Mouse (Mus musculus): ENCODE results near the gene Ube2e2. TPM values are rescaled to one million over a fixed set of nuclear protein-coding genes. Genes with fewer than 3 reads are reported as not detected.

Ube2e2 gene
- polyA plus RNA-seq, 2 experiments: 69.7 to 82.7 TPM

- H3K4me2 ChIP-seq (replicated peaks; ENCODE audit: low read depth, low read length, severe bottlenecking): no peak overlapping the region
- no peak overlapping the region for H3K27ac ChIP-seq (replicated peaks; ENCODE audit: low read depth, low read length)
- DNase-seq (ENCODE audit: low spot score) (peak; percentile 40), ATAC-seq (ENCODE audit: low FRiP score, low read depth) (0 out of 2 replicates have a peak, but pooled peaks have one; percentile 62)
- TF ChIP-seq POLR2A (IDR thresholded peaks at IDR 0.05; ENCODE audit: borderline replicate concordance, extremely low read depth, insufficient read depth, insufficient read length): no peak
- no peaks in the 10 kb centered on the region for H3K9me3 ChIP-seq (ENCODE audit: control insufficient read depth, low read length)
- H3K4me3 ChIP-seq (replicated peaks; ENCODE audit: low read length): no peak overlapping the region
- no peaks in the 10 kb centered on the region for H3K4me1 ChIP-seq (ENCODE audit: control insufficient read depth, insufficient read depth, low read length)
- WGBS: 65% methylated on average over 6 of the region's 6 CpGs
- H3K27me3 ChIP-seq (ENCODE audit: control insufficient read depth, insufficient read depth, low read length): no peaks in the 10 kb centered on the region
- no peaks in the 10 kb centered on the region for H3K36me3 ChIP-seq (ENCODE audit: control insufficient read depth, insufficient read depth, low read length)
- H3K9ac ChIP-seq (ENCODE audit: low read depth, low read length, severe bottlenecking): no peak overlapping the region
Measured at GRCm38 (mm10) chr14:18759601-18760356, 134.3 kb downstream of the Ube2e2 start.

GRCm38 (mm10) chr14:18758595-18759532 is 135.2 kb downstream of the Ube2e2 start:
- peak; percentile 57; the same call in 1 of the 2 replicates for ATAC-seq (ENCODE audit: low FRiP score, low read depth)
- Histone ChIP-seq H3K27me3 (ENCODE audit: control insufficient read depth, insufficient read depth, low read length) (no peaks in the 10 kb centered on the region), H3K36me3 (ENCODE audit: control insufficient read depth, insufficient read depth, low read length) (no peaks in the 10 kb centered on the region), H3K4me1 (ENCODE audit: control insufficient read depth, insufficient read depth, low read length) (no peaks in the 10 kb centered on the region), H3K4me2 (replicated peaks; ENCODE audit: low read depth, low read length, severe bottlenecking) (no peak overlapping the region), H3K9me3 (ENCODE audit: control insufficient read depth, low read length) (no peaks in the 10 kb centered on the region), H3K9ac (ENCODE audit: low read depth, low read length, severe bottlenecking) (no peak overlapping the region), H3K27ac (replicated peaks; ENCODE audit: low read depth, low read length) (no peak overlapping the region), H3K4me3 (replicated peaks; ENCODE audit: low read length) (no peak overlapping the region)
- no peak for TF ChIP-seq POLR2A (IDR thresholded peaks at IDR 0.05; ENCODE audit: borderline replicate concordance, extremely low read depth, insufficient read depth, insufficient read length)
- peak; percentile 25 for DNase-seq (ENCODE audit: low spot score)
- WGBS: 75% methylated on average over 2 of the region's 2 CpGs

GRCm38 (mm10) chr14:18758003-18758402 is 136.1 kb downstream of the Ube2e2 start:
- no peak overlapping the region for H3K4me3 ChIP-seq (replicated peaks; ENCODE audit: low read length)
- no peak for TF ChIP-seq POLR2A (IDR thresholded peaks at IDR 0.05; ENCODE audit: borderline replicate concordance, extremely low read depth, insufficient read depth, insufficient read length)
- no peaks in the 10 kb centered on the region for H3K36me3 ChIP-seq (ENCODE audit: control insufficient read depth, insufficient read depth, low read length)
- WGBS: 90% methylated on average over 2 of the region's 2 CpGs
- H3K4me2 ChIP-seq (replicated peaks; ENCODE audit: low read depth, low read length, severe bottlenecking): no peak overlapping the region
- DNase-seq (ENCODE audit: low spot score) (no peak), ATAC-seq (ENCODE audit: low FRiP score, low read depth) (no peak)
- H3K27ac ChIP-seq (replicated peaks; ENCODE audit: low read depth, low read length): no peak overlapping the region
- no peaks in the 10 kb centered on the region for H3K4me1 ChIP-seq (ENCODE audit: control insufficient read depth, insufficient read depth, low read length)
- no peaks in the 10 kb centered on the region for H3K9me3 ChIP-seq (ENCODE audit: control insufficient read depth, low read length)
- H3K27me3 ChIP-seq (ENCODE audit: control insufficient read depth, insufficient read depth, low read length): no peaks in the 10 kb centered on the region
- H3K9ac ChIP-seq (ENCODE audit: low read depth, low read length, severe bottlenecking): no peak overlapping the region

GRCm38 (mm10) chr14:18755410-18755809 is 138.7 kb downstream of the Ube2e2 start:
- DNase-seq (ENCODE audit: low spot score) (no peak), ATAC-seq (ENCODE audit: low FRiP score, low read depth) (no peak)
- 56% methylated on average over 1 of the region's 1 CpGs for WGBS
- Histone ChIP-seq H3K27ac (replicated peaks; ENCODE audit: low read depth, low read length) (no peak overlapping the region), H3K4me1 (ENCODE audit: control insufficient read depth, insufficient read depth, low read length) (no peaks in the 10 kb centered on the region), H3K9me3 (ENCODE audit: control insufficient read depth, low read length) (no peaks in the 10 kb centered on the region), H3K9ac (ENCODE audit: low read depth, low read length, severe bottlenecking) (no peak overlapping the region), H3K36me3 (ENCODE audit: control insufficient read depth, insufficient read depth, low read length) (no peaks in the 10 kb centered on the region), H3K4me3 (replicated peaks; ENCODE audit: low read length) (no peak overlapping the region), H3K4me2 (replicated peaks; ENCODE audit: low read depth, low read length, severe bottlenecking) (no peak overlapping the region), H3K27me3 (ENCODE audit: control insufficient read depth, insufficient read depth, low read length) (no peaks in the 10 kb centered on the region)
- TF ChIP-seq POLR2A (IDR thresholded peaks at IDR 0.05; ENCODE audit: borderline replicate concordance, extremely low read depth, insufficient read depth, insufficient read length): no peak

GRCm38 (mm10) chr14:18754595-18754994 is 139.5 kb downstream of the Ube2e2 start:
- no peak for TF ChIP-seq POLR2A (IDR thresholded peaks at IDR 0.05; ENCODE audit: borderline replicate concordance, extremely low read depth, insufficient read depth, insufficient read length)
- Histone ChIP-seq H3K9me3 (ENCODE audit: control insufficient read depth, low read length) (0 out of 2 replicates have a peak, but pooled peaks cover 6% of the 10 kb centered on the region), H3K27ac (replicated peaks; ENCODE audit: low read depth, low read length) (no peak overlapping the region), H3K36me3 (ENCODE audit: control insufficient read depth, insufficient read depth, low read length) (no peaks in the 10 kb centered on the region), H3K4me2 (replicated peaks; ENCODE audit: low read depth, low read length, severe bottlenecking) (no peak overlapping the region), H3K9ac (ENCODE audit: low read depth, low read length, severe bottlenecking) (no peak overlapping the region), H3K27me3 (ENCODE audit: control insufficient read depth, insufficient read depth, low read length) (no peaks in the 10 kb centered on the region), H3K4me3 (replicated peaks; ENCODE audit: low read length) (no peak overlapping the region), H3K4me1 (ENCODE audit: control insufficient read depth, insufficient read depth, low read length) (no peaks in the 10 kb centered on the region)
- ATAC-seq (ENCODE audit: low FRiP score, low read depth) (no peak), DNase-seq (ENCODE audit: low spot score) (no peak)
- 92% methylated on average over 2 of the region's 2 CpGs for WGBS

All from limb, embryonic 14.5 days (tissue).